In the genomic region with DNA sequence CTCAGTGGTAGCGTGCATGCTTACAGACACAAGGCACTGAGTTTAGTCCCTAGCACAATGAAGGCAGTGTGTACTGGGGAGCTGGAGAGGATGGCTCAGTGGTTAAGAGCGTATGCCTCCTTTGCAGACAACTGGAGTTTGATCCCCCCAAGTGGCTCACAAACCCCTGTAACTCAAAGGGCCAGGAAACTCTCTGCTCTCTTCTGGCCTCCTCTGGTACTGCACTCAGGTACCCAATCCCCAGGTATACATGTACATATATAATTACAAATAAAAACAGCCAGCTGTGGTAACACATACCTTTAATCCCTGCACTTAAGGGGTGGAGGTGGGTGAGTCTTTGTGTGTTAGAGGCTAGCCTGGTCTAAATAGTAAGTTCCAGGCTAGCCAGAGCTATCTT, we compare ENCODE assay signal across 15 mouse cellular contexts. TPM values are rescaled to one million over a fixed set of nuclear protein-coding genes. Genes with fewer than 3 reads are reported as not detected.
DNase-seq lines count a peak whose midpoint lies in the region; ATAC-seq and TF ChIP-seq lines count a peak whose summit lies in the region.
"Had no signal": no experiment of that assay in that cellular context is flagged by ENCODE, and none has a peak within 500 bp of the region (broad histone marks: within the 10 kb centered on the region; RNA-seq: fewer than 3 reads in every experiment).

No protein-coding gene starts in this region.

- no peaks in the 10 kb centered on the region for H3K9me3 ChIP-seq in kidney, embryonic 16.5 days (ENCODE audit: low read length)
- H3K9me3 ChIP-seq: forebrain, embryonic 12.5 days; hindbrain, embryonic 12.5 days; lung, embryonic 15.5 days had no signal

- no peak for TF ChIP-seq CTCF in thymus, adult 2 months (IDR thresholded peaks at IDR 0.05; ENCODE audit: borderline replicate concordance, control insufficient read depth, extremely low read depth, insufficient read depth, low read length, poor library complexity)
- TF ChIP-seq CTCF in cerebellum, adult 2 months (IDR thresholded peaks at IDR 0.05; ENCODE audit: borderline replicate concordance, insufficient read depth, low read depth, low read length): no peak

- WGBS in kidney, embryonic 16.5 days: 85% methylated on average over 2 of the region's 2 CpGs
- WGBS in thymus, adult 2 months: 97% methylated on average over 2 of the region's 2 CpGs
- WGBS in cerebellum, adult 2 months: 93% methylated on average over 2 of the region's 2 CpGs

- no peaks in the 10 kb centered on the region for H3K36me3 ChIP-seq in kidney, embryonic 16.5 days (ENCODE audit: insufficient read depth, low read length)
- H3K36me3 ChIP-seq in thymus, adult 2 months (ENCODE audit: control insufficient read depth, insufficient read depth, low read length): no peaks in the 10 kb centered on the region
- H3K36me3 ChIP-seq: forebrain, embryonic 12.5 days; hindbrain, embryonic 12.5 days; lung, embryonic 15.5 days had no signal

- no peak overlapping the region for H3K27ac ChIP-seq in kidney, embryonic 16.5 days (ENCODE audit: low read length)
- no peak overlapping the region for H3K27ac ChIP-seq in thymus, adult 2 months (ENCODE audit: control insufficient read depth, insufficient read depth, low read length)
- no peak overlapping the region for H3K27ac ChIP-seq in cerebellum, adult 2 months (ENCODE audit: insufficient read depth, low read length)
- H3K27ac ChIP-seq: forebrain, embryonic 12.5 days; hindbrain, embryonic 12.5 days; lung, embryonic 15.5 days had no signal

- no peak for TF ChIP-seq POLR2A in thymus, adult 2 months (IDR thresholded peaks at IDR 0.05; ENCODE audit: control insufficient read depth, extremely low read depth, insufficient read depth, low read length, poor library complexity)
- no peak for TF ChIP-seq POLR2A in cerebellum, adult 2 months (IDR thresholded peaks at IDR 0.05; ENCODE audit: borderline replicate concordance, insufficient read depth, low read length)

- H3K4me1 ChIP-seq in kidney, embryonic 16.5 days (ENCODE audit: insufficient read depth, low read length): no peaks in the 10 kb centered on the region
- no peaks in the 10 kb centered on the region for H3K4me1 ChIP-seq in thymus, adult 2 months (replicated peaks; ENCODE audit: control insufficient read depth, insufficient read depth, low read length)
- H3K4me1 ChIP-seq in cerebellum, adult 2 months (ENCODE audit: control insufficient read depth, insufficient read depth, low read length): peaks cover 5% of the 10 kb centered on the region; the same call in 1 of the 2 replicates
- H3K4me1 ChIP-seq: hindbrain, embryonic 12.5 days; lung, embryonic 15.5 days had no signal

- ATAC-seq in kidney, embryonic 16.5 days (ENCODE audit: low FRiP score, low TSS enrichment): no peak
- peak; percentile 32 for ATAC-seq in inflammation-experienced regulatory T-cells, adult 6 months
- no peak for ATAC-seq in frontal cortex, adult (ENCODE audit: low TSS enrichment)

- H3K4me2 ChIP-seq in kidney, embryonic 16.5 days (replicated peaks; ENCODE audit: low read depth, low read length): no peak overlapping the region
- H3K4me2 ChIP-seq: forebrain, embryonic 12.5 days; heart, embryonic 11.5 days; hindbrain, embryonic 12.5 days; lung, embryonic 15.5 days had no signal

- H3K9ac ChIP-seq in kidney, embryonic 16.5 days (replicated peaks; ENCODE audit: low read length): no peak overlapping the region
- H3K9ac ChIP-seq: forebrain, embryonic 12.5 days; hindbrain, embryonic 12.5 days; lung, embryonic 15.5 days had no signal

- DNase-seq in kidney, adult 9 months: peak; percentile 11
- peak; percentile 24 for DNase-seq in thymus, adult 2 months
- DNase-seq in thymus, adult 18-20 months: no peak
- no peak for DNase-seq in cerebellum, adult 2 months
- no peak for DNase-seq in right cerebral cortex, postnatal 4 days
- DNase-seq: adrenal gland, adult 2 months; cerebellum, adult 11 months; left cerebral cortex, postnatal 4 days had no signal

- H3K4me3 ChIP-seq in kidney, embryonic 16.5 days (ENCODE audit: low read length): no peak overlapping the region
- H3K4me3 ChIP-seq in thymus, adult 2 months (ENCODE audit: control insufficient read depth, insufficient read depth, low read length): no peak overlapping the region
- no peak overlapping the region for H3K4me3 ChIP-seq in cerebellum, adult 2 months (replicated peaks; ENCODE audit: insufficient read depth, low read depth, low read length)
- H3K4me3 ChIP-seq: forebrain, embryonic 12.5 days; hindbrain, embryonic 12.5 days; lung, embryonic 15.5 days had no signal

- no peaks in the 10 kb centered on the region for H3K27me3 ChIP-seq in kidney, embryonic 16.5 days (ENCODE audit: insufficient read depth, low read length)
- H3K27me3 ChIP-seq in thymus, adult 2 months (ENCODE audit: control insufficient read depth, insufficient read depth, low read length): no peaks in the 10 kb centered on the region
- no peaks in the 10 kb centered on the region for H3K27me3 ChIP-seq in cerebellum, adult 2 months (ENCODE audit: control insufficient read depth, insufficient read depth, low read length)
- H3K27me3 ChIP-seq: forebrain, embryonic 12.5 days; hindbrain, embryonic 12.5 days; lung, embryonic 15.5 days had no signal

RNA-seq across cellular contexts. Expression of gene Tgif1, which starts 56.9 kb away (rescaled TPM):
- 90.4 and 93.7 TPM in 2 replicates for polyA plus RNA-seq in kidney, embryonic 16.5 days (2015; fragmentation: Nextera tagmentation; extraction: Ambion mirVana)
- 44.6 and 45.2 TPM in 2 replicates for polyA plus RNA-seq in thymus, adult 2 months (2012; rRNA removed)
- 10 to 100 TPM; 44.9 to 73.0 (median 47.1) TPM for polyA plus RNA-seq in inflammation-experienced regulatory T-cells, adult 6 months (2017; shearing (Covaris generic))
- polyA plus RNA-seq in cerebellum, adult 2 months (2012; rRNA removed): 3.5 and 4.0 TPM in 2 replicates

Comparison
In these comparisons a context has a peak if more than half of its experiments do, and no peak if none do; other contexts are left out.
1. DNase-seq: peak in kidney, adult 9 months (single experiment) and thymus, adult 2 months (single experiment); none in thymus, adult 18-20 months (0 of 2), cerebellum, adult 2 months (0 of 2) and right cerebral cortex, postnatal 4 days (single experiment).